Mouse (Mus musculus) kidney, embryonic 15.5 days (tissue): ENCODE results near the gene Ebi3. TPM values are rescaled to one million over a fixed set of nuclear protein-coding genes. Genes with fewer than 3 reads are reported as not detected.
A peak's percentile ranks its signal among the peaks of the same experiment; 100 is the strongest.

Experiments
- ATAC-seq: fragments of 200-750 bp; cut with Nextera tagmentation; replicated peaks from 2 replicates; pipeline ENCODE4 v1.8.0; 2017; ENCODE audit warnings: moderate TSS enrichment; ENCODE audit not compliant: low FRiP score
- H3K27ac ChIP-seq: fragments of 300-500 bp; sonication (generic); 2 replicates; pipeline ENCODE4 v1.5.1; 2015; ENCODE audit warnings: mild to moderate bottlenecking, inconsistent platforms
- H3K27me3 ChIP-seq: fragments of 300-500 bp; sonication (generic); 2 replicates; pipeline ENCODE4 v1.6.1; 2015; ENCODE audit warnings: inconsistent platforms
- H3K36me3 ChIP-seq: fragments of 300-500 bp; sonication (generic); 2 replicates; pipeline ENCODE4 v1.6.1; 2015; ENCODE audit warnings: inconsistent platforms
- H3K4me1 ChIP-seq: fragments of 300-500 bp; sonication (generic); 2 replicates; pipeline ENCODE4 v1.6.1; 2015; ENCODE audit warnings: inconsistent platforms
- H3K4me2 ChIP-seq: fragments of 300-500 bp; sonication (generic); 2 replicates; pipeline ENCODE4 v1.6.1; 2015; ENCODE audit warnings: moderate library complexity, mild to moderate bottlenecking, inconsistent platforms
- H3K4me3 ChIP-seq: fragments of 300-500 bp; sonication (generic); replicated peaks from 2 replicates; pipeline ENCODE4 v1.5.1; 2015; ENCODE audit warnings: mild to moderate bottlenecking, inconsistent platforms
- H3K9ac ChIP-seq: fragments of 300-500 bp; sonication (generic); 2 replicates; pipeline ENCODE4 v1.6.1; 2015; ENCODE audit warnings: mild to moderate bottlenecking, inconsistent platforms
- H3K9me3 ChIP-seq: fragments of 300-500 bp; sonication (generic); replicated peaks from 2 replicates; pipeline ENCODE4 v1.6.1; 2016; ENCODE audit warnings: inconsistent platforms
- WGBS: fragments of 180-500 bp; shearing (Covaris S2); methylation state at CpG from one replicate; pipeline ENCODE4 v1.1.7; 2015; ENCODE audit warnings: mixed read lengths; 5-methylcytosine and 5-hydroxymethylcytosine counted together
- polyA plus RNA-seq: library from polyadenylated mRNA; unstranded; fragments of >200 nt; fragmentation: Nextera tagmentation; extraction: Ambion mirVana; gene quantifications from 2 replicates; pipeline ENCODE4 v1.2.1, GENCODE M21; 2015

The Ebi3 gene
- polyA plus RNA-seq, 1 experiment from 2014 or later = 1.8 TPM

GRCm38 (mm10) chr17:55977301-55977700, 24.9 kb downstream of the Ebi3 start:
- H3K9ac ChIP-seq = no peak overlapping the region
- H3K27ac ChIP-seq = no peak overlapping the region
- WGBS = 35% methylated on average over 3 of the region's 3 CpGs
- no peaks in the 10 kb centered on the region for H3K9me3 ChIP-seq
- no peak overlapping the region for H3K4me3 ChIP-seq
- no peaks in the 10 kb centered on the region for H3K27me3 ChIP-seq
- peaks cover 8% of the 10 kb centered on the region for H3K4me1 ChIP-seq
- H3K36me3 ChIP-seq = no peaks in the 10 kb centered on the region
- no peak overlapping the region for H3K4me2 ChIP-seq
- no peak for ATAC-seq

- Histone ChIP-seq H3K4me3 (peak within 1 kb of the TSS; percentile 55), H3K36me3 (no peaks in the 10 kb centered on the region; the same call in 1 of the 2 replicates), H3K4me1 (peaks cover 9% of the 10 kb centered on the region), H3K27me3 (no peaks in the 10 kb centered on the region), H3K4me2 (peak within 1 kb of the TSS; percentile 87), H3K9me3 (no peaks in the 10 kb centered on the region), H3K9ac (peak within 1 kb of the TSS; percentile 45), H3K27ac (no peak within 1 kb of the TSS)
- 9% methylated on average over 34 of the region's 35 CpGs for WGBS
- peak; percentile 77 for ATAC-seq
Observed at GRCm38 (mm10) chr17:55986030-55986961, 33.9 kb downstream of the Ebi3 start, which contains the start of gene Fsd1. Fsd1 (plus strand) TSS chr17:55986509.

- peaks cover 9% of the 10 kb centered on the region for H3K4me1 ChIP-seq
- no peaks in the 10 kb centered on the region for H3K9me3 ChIP-seq
- ATAC-seq = no peak
- no peaks in the 10 kb centered on the region; the same call in 1 of the 2 replicates for H3K36me3 ChIP-seq
- H3K4me3 ChIP-seq = no peak overlapping the region
- no peaks in the 10 kb centered on the region for H3K27me3 ChIP-seq
- WGBS = 83% methylated on average over 8 of the region's 8 CpGs
- no peak overlapping the region for H3K4me2 ChIP-seq
- H3K27ac ChIP-seq = no peak overlapping the region
- no peak overlapping the region for H3K9ac ChIP-seq
Observed at GRCm38 (mm10) chr17:55990278-55990898, 37.9 kb downstream of the Ebi3 start.

GRCm38 (mm10) chr17:55996007-55996406, 43.6 kb downstream of the Ebi3 start:
- no peak overlapping the region for H3K27ac ChIP-seq
- no peak overlapping the region for H3K4me3 ChIP-seq
- H3K4me1 ChIP-seq = peaks cover 12% of the 10 kb centered on the region; the same call in 1 of the 2 replicates
- no peaks in the 10 kb centered on the region for H3K36me3 ChIP-seq
- no peaks in the 10 kb centered on the region for H3K9me3 ChIP-seq
- peaks cover 14% of the 10 kb centered on the region for H3K27me3 ChIP-seq
- 85% methylated on average over 15 of the region's 15 CpGs for WGBS
- no peak for ATAC-seq
- H3K9ac ChIP-seq = no peak overlapping the region
- H3K4me2 ChIP-seq = no peak overlapping the region

GRCm38 (mm10) chr17:55999794-56000499, 47.5 kb downstream of the Ebi3 start:
- peak; percentile 44 for ATAC-seq
- Histone ChIP-seq H3K36me3 (no peaks in the 10 kb centered on the region), H3K9me3 (no peaks in the 10 kb centered on the region), H3K4me1 (peaks cover 12% of the 10 kb centered on the region; the same call in 1 of the 2 replicates), H3K27ac (no peak overlapping the region), H3K9ac (0 out of 2 replicates have a peak overlapping the region, but pooled peaks have one; percentile 23), H3K27me3 (peaks cover 14% of the 10 kb centered on the region), H3K4me2 (peak overlapping the region; percentile 52), H3K4me3 (peak overlapping the region; percentile 20)
- WGBS = 10% methylated on average over 30 of the region's 30 CpGs

GRCm38 (mm10) chr17:56003000-56003399, 50.6 kb downstream of the Ebi3 start:
- H3K27me3 ChIP-seq = peaks cover 14% of the 10 kb centered on the region
- H3K9me3 ChIP-seq = no peaks in the 10 kb centered on the region
- no peak overlapping the region for H3K4me2 ChIP-seq
- H3K36me3 ChIP-seq = no peaks in the 10 kb centered on the region
- WGBS = 80% methylated on average over 3 of the region's 3 CpGs
- no peak for ATAC-seq
- H3K27ac ChIP-seq = no peak overlapping the region
- H3K4me1 ChIP-seq = peaks cover 23% of the 10 kb centered on the region
- no peak overlapping the region for H3K9ac ChIP-seq
- no peak overlapping the region for H3K4me3 ChIP-seq

GRCm38 (mm10) chr17:56005415-56006061, 53.1 kb downstream of the Ebi3 start, which contains the start of the genes Stap2 and Mpnd:
Stap2 (minus strand) TSS chr17:56005584.
Mpnd (plus strand) TSS chr17:56005711.
- H3K9ac ChIP-seq = peak within 1 kb of the TSS; percentile 21; the same call in 1 of the 2 replicates

More at GRCm38 (mm10) chr17:56005415-56006061, 53.1 kb downstream of the Ebi3 start, which contains the start of the genes Stap2 and Mpnd:
- whole genome bisulfite sequencing = 46% methylated on average over 13 of the region's 13 CpGs
- Histone ChIP-seq H3K9me3 (no peaks in the 10 kb centered on the region), H3K36me3 (no peaks in the 10 kb centered on the region), H3K27ac (peak within 1 kb of the TSS; percentile 38; the same call in 1 of the 2 replicates), H3K27me3 (peaks cover 5% of the 10 kb centered on the region), H3K4me3 (peak within 1 kb of the TSS; percentile 33), H3K4me1 (peaks cover 30% of the 10 kb centered on the region), H3K4me2 (peak within 1 kb of the TSS; percentile 49)
- no peak for ATAC-seq

Other genes starting within 250 kb of the Ebi3 start
- 9.9 and 10.1 TPM in 2 replicates for gene Pot1b, start 240.0 kb upstream of the Ebi3 start, polyA plus RNA-seq
- gene Adgre4, start 202.7 kb upstream of the Ebi3 start, polyA plus RNA-seq = 0.44 and 0.55 TPM in 2 replicates
- gene Zfp119a, start 73.7 kb upstream of the Ebi3 start, polyA plus RNA-seq = 9.1 and 11.6 TPM in 2 replicates
- gene Zfp959, start 60.5 kb upstream of the Ebi3 start, polyA plus RNA-seq = 16.0 and 16.8 TPM in 2 replicates
- 5.5 and 5.7 TPM in 2 replicates for gene Zfp119b, start 3.1 kb upstream of the Ebi3 start, polyA plus RNA-seq
- gene Yju2, start 6.5 kb downstream of the Ebi3 start, polyA plus RNA-seq = 27.4 and 27.5 TPM in 2 replicates
- 28.8 and 30.1 TPM in 2 replicates for gene Shd, start 17.8 kb downstream of the Ebi3 start, polyA plus RNA-seq
- gene Fsd1, start 33.9 kb downstream of the Ebi3 start, polyA plus RNA-seq = 19.7 and 21.7 TPM in 2 replicates
- gene Stap2, start 52.9 kb downstream of the Ebi3 start, polyA plus RNA-seq = 14.5 and 15.5 TPM in 2 replicates
- gene Mpnd, start 53.1 kb downstream of the Ebi3 start, polyA plus RNA-seq = 97.4 and 103 TPM in 2 replicates
- gene Sh3gl1, start 84.0 kb downstream of the Ebi3 start, polyA plus RNA-seq = 168 and 175 TPM in 2 replicates
- gene Chaf1a, start 87.8 kb downstream of the Ebi3 start, polyA plus RNA-seq = 26.9 and 30.8 TPM in 2 replicates
- gene Ubxn6, start 122.4 kb downstream of the Ebi3 start, polyA plus RNA-seq = 42.2 and 45.6 TPM in 2 replicates
- 123 and 141 TPM in 2 replicates for gene Hdgfl2, start 127.0 kb downstream of the Ebi3 start, polyA plus RNA-seq
- gene Plin4, start 157.2 kb downstream of the Ebi3 start, polyA plus RNA-seq = 0.08 and 0.12 TPM in 2 replicates
- 1.5 and 1.9 TPM in 2 replicates for gene Plin5, start 165.0 kb downstream of the Ebi3 start, polyA plus RNA-seq
- 0.39 and 0.53 TPM in 2 replicates for gene Lrg1, start 169.4 kb downstream of the Ebi3 start, polyA plus RNA-seq
- 1.5 TPM in 2 replicates for gene Sema6b, start 187.7 kb downstream of the Ebi3 start, polyA plus RNA-seq
- gene Tnfaip8l1, start 209.8 kb downstream of the Ebi3 start, polyA plus RNA-seq = 11.6 and 11.9 TPM in 2 replicates
- 90.7 and 96.4 TPM in 2 replicates for gene Mydgf, start 231.3 kb downstream of the Ebi3 start, polyA plus RNA-seq